Mouse (Mus musculus) kidney, embryonic 16.5 days (tissue): ENCODE measurements at regions not wholly inside any gene's neighbourhood (a gene's known extent, or its start where the extent isn't known, plus 50 kb on each side); places are given as distances from the start of the nearest gene placed in this dataset.

ENCODE experiments used
- ATAC-seq: fragments of 200-750 bp; cut with Nextera tagmentation; 2 replicates; pipeline ENCODE4 v1.8.0; 2017; ENCODE audit warnings: moderate TSS enrichment; ENCODE audit not compliant: low FRiP score, low TSS enrichment
- H3K27ac ChIP-seq: fragments of 300-500 bp; sonication (generic); 2 replicates; pipeline ENCODE4 v1.5.1; 2014; ENCODE audit warnings: low read length
- H3K27me3 ChIP-seq: fragments of 300-500 bp; sonication (generic); 2 replicates; pipeline ENCODE4 v1.6.1; 2014; ENCODE audit warnings: low read length, control low read depth, mixed read lengths; ENCODE audit not compliant: insufficient read depth
- H3K36me3 ChIP-seq: fragments of 300-500 bp; sonication (generic); 2 replicates; pipeline ENCODE4 v1.6.1; 2014; ENCODE audit warnings: low read length, control low read depth, mixed read lengths; ENCODE audit not compliant: insufficient read depth
- H3K4me1 ChIP-seq: fragments of 300-500 bp; sonication (generic); 2 replicates; pipeline ENCODE4 v1.6.1; 2014; ENCODE audit warnings: low read length, control low read depth, mixed read lengths; ENCODE audit not compliant: insufficient read depth
- H3K4me2 ChIP-seq: fragments of 300-500 bp; sonication (generic); replicated peaks from 2 replicates; pipeline ENCODE4 v1.6.1; 2014; ENCODE audit warnings: low read depth, low read length
- H3K4me3 ChIP-seq: fragments of 300-500 bp; sonication (generic); 2 replicates; pipeline ENCODE4 v1.5.1; 2014; ENCODE audit warnings: mild to moderate bottlenecking, low read length
- H3K9ac ChIP-seq: fragments of 300-500 bp; sonication (generic); replicated peaks from 2 replicates; pipeline ENCODE4 v1.6.1; 2014; ENCODE audit warnings: low read length
- H3K9me3 ChIP-seq: fragments of 300-500 bp; sonication (generic); 2 replicates; pipeline ENCODE4 v1.6.1; 2016; ENCODE audit warnings: low read length, control low read depth
- WGBS: fragments of 180-500 bp; shearing (Covaris S2); extraction: QIAGEN DNeasy Blood & Tissue Kit; methylation state at CpG from one replicate; pipeline ENCODE4 v1.1.7; 2014; 5-methylcytosine and 5-hydroxymethylcytosine counted together

DNA sequence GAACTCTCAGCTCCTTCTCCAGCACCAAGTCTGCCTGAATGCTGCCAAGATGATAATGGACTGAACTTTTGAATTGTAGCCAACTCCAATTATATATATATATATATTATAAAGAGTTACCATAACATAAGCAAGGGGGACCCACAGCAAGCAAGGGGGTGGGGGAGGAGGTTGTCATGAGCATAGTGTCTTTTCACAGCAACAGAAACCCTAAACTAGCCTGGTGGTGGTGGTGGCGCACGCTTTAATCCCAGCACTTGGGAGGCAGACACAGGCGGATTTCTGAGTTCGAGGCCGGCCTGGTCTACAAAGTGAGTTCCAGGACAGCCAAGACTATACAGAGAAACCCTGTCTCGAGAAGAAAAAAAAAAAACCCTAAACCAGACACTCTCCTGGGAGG is 65.0 kb downstream of the Irf2bpl start:
- H3K27me3 ChIP-seq, result no peaks in the 10 kb centered on the region
- H3K4me1 ChIP-seq, result peaks cover 53% of the 10 kb centered on the region
- H3K9me3 ChIP-seq, result no peaks in the 10 kb centered on the region
- H3K36me3 ChIP-seq, result no peaks in the 10 kb centered on the region
- ATAC-seq, result no peak
- no peak overlapping the region for H3K27ac ChIP-seq
- H3K9ac ChIP-seq, result no peak overlapping the region
- WGBS, result 94% methylated on average over 6 of the region's 6 CpGs
- H3K4me3 ChIP-seq, result no peak overlapping the region
- H3K4me2 ChIP-seq, result no peak overlapping the region

DNA sequence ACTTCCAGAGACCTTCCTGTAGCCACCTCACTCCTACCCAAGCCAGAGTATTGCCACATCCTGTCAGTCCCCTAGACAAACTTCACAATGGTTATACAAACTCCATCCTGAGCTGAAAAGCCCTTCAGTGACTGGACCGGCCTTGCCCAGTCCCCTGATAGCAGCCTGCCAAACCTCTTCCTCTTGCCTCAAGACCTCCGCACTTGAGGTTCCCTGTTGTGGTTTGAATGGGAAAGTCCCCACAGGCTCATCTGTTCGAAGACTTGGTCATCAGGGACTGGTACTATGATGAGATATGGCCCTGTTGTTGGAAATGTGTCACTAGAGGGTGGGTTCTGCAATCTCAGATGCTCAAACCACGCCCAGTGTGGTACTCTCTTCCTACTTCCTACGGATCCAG is 65.4 kb downstream of the Irf2bpl start:
- WGBS, result 84% methylated on average over 5 of the region's 5 CpGs
- no peak overlapping the region for H3K27ac ChIP-seq
- no peak for ATAC-seq

GRCm38 (mm10) chr12:86818201-86818600 is 66.4 kb downstream of the Irf2bpl start:
- no peaks in the 10 kb centered on the region for H3K36me3 ChIP-seq
- H3K4me2 ChIP-seq, result no peak overlapping the region
- H3K9ac ChIP-seq, result no peak overlapping the region
- H3K27ac ChIP-seq, result 0 out of 2 replicates have a peak overlapping the region, but pooled peaks have one; percentile 41
- H3K4me1 ChIP-seq, result peaks cover 40% of the 10 kb centered on the region
- no peaks in the 10 kb centered on the region for H3K27me3 ChIP-seq
- 22% methylated on average over 2 of the region's 2 CpGs for WGBS
- no peak for ATAC-seq
- H3K9me3 ChIP-seq, result no peaks in the 10 kb centered on the region
- H3K4me3 ChIP-seq, result no peak overlapping the region

More for the DNA sequence above, 65.4 kb downstream of the Irf2bpl start:
- no peaks in the 10 kb centered on the region for H3K36me3 ChIP-seq
- H3K4me3 ChIP-seq, result no peak overlapping the region
- no peak overlapping the region for H3K4me2 ChIP-seq
- no peak overlapping the region for H3K9ac ChIP-seq
- no peaks in the 10 kb centered on the region for H3K9me3 ChIP-seq
- no peaks in the 10 kb centered on the region for H3K27me3 ChIP-seq
- H3K4me1 ChIP-seq, result peaks cover 49% of the 10 kb centered on the region

DNA sequence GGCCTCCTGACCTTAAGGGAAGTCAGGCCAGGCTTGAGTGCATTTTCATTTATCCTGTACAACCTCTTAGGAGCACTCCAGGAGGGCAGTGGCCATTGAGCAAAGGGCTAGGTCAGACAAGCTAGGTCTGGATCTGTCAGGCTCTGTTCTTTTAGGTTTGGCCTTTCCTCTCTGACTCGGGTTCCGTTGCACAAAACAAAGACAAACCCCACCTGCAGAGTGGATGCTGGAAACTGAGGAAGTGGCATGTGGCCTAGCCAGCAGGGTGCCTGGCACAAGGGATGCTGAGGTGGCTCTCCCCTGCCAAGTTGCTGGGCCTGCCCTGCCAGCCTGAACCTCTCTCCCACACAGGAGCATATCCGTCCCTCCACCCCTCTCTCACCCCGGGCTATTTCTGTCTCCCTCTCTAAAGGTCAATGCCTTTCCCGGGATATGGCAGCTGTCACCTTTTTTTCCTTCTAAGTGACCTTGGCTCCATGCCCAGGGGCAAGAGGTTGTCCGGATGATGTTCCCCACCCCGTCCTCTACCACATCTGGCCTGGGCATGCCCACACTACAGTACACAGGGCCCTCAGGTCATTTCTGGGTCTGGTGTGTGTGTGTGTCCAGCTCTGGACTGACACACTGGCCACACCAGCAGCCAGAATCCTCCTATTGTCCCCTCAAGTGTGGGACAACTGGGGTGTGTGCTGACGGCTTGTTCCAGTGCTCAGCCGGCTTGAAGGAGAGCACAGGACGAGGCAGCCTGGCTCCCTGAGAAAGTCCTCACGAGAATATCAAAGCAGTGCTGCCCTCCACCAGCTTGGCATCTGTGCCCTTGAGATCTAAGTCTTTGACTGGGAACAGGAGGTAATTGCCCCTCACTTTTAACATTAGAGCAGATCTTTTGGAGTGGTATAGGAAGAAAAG is 67.6 kb downstream of the Irf2bpl start:
- no peak overlapping the region for H3K4me2 ChIP-seq
- WGBS, result 32% methylated on average over 11 of the region's 11 CpGs
- H3K9me3 ChIP-seq, result no peaks in the 10 kb centered on the region
- H3K27ac ChIP-seq, result peak overlapping the region; percentile 41
- H3K4me1 ChIP-seq, result peaks cover 36% of the 10 kb centered on the region
- H3K9ac ChIP-seq, result no peak overlapping the region
- no peaks in the 10 kb centered on the region for H3K27me3 ChIP-seq
- ATAC-seq, result peak; percentile 41
- H3K36me3 ChIP-seq, result no peaks in the 10 kb centered on the region
- H3K4me3 ChIP-seq, result no peak overlapping the region

GRCm38 (mm10) chr12:86816171-86816701 is 68.4 kb downstream of the Irf2bpl start:
- Histone ChIP-seq H3K4me3 (no peak overlapping the region), H3K4me1 (peaks cover 36% of the 10 kb centered on the region), H3K4me2 (no peak overlapping the region), H3K27me3 (no peaks in the 10 kb centered on the region), H3K9me3 (no peaks in the 10 kb centered on the region), H3K27ac (peak overlapping the region; percentile 41), H3K36me3 (no peaks in the 10 kb centered on the region), H3K9ac (no peak overlapping the region)
- peak; percentile 46 for ATAC-seq
- 11% methylated on average over 6 of the region's 6 CpGs for whole genome bisulfite sequencing

DNA sequence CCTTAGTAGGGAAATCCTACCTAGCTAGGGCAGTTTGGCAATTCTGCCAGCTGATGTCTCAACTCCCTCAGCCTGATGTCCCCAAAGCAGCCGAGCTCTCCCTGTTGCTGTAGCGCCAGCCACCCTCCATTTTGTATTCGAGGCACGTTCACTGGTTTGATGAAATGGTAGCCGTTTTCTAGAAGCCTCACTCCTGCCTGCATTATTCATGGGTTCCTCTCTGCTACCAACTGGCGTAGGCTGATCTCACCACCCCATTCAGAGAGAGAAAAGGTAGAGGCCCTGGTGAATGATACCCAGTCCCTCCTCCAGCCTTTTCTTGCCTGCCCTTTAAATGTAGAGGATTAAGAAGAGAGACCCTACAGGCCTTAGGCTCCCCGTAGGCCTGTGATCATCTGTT is 69.9 kb downstream of the Irf2bpl start:
- peaks cover 44% of the 10 kb centered on the region for H3K4me1 ChIP-seq
- WGBS, result 86% methylated on average over 7 of the region's 7 CpGs

More for the DNA sequence above, 69.9 kb downstream of the Irf2bpl start:
- Histone ChIP-seq H3K4me3 (no peak overlapping the region), H3K9me3 (no peaks in the 10 kb centered on the region), H3K9ac (no peak overlapping the region), H3K36me3 (no peaks in the 10 kb centered on the region), H3K4me2 (no peak overlapping the region), H3K27me3 (no peaks in the 10 kb centered on the region), H3K27ac (no peak overlapping the region)
- ATAC-seq, result no peak
